Mouse (Mus musculus) urinary bladder, postnatal 0 days (tissue): Measurements from ENCODE around the gene Gm47841. TPM values are rescaled to one million over a fixed set of nuclear protein-coding genes. Genes with fewer than 3 reads are reported as not detected.

ENCODE experiments used
- polyA plus RNA-seq: library from polyadenylated mRNA; unstranded; fragments of >200 nt; fragmentation: Nextera tagmentation; extraction: Ambion mirVana; gene quantifications from 2 replicates; pipeline ENCODE4 v1.2.1, GENCODE M21; 2015

Gene Gm47841
- not detected in 2 replicates for polyA plus RNA-seq

GRCm38 (mm10) chr15:101047194-101047555 is at the start of gene Gm47841:
Gene Gm47841, minus strand, starts transcription at chr15:101047397.

GRCm38 (mm10) chr15:101077813-101078730 is 30.9 kb upstream of the Gm47841 start, which contains the start of gene Fignl2:
Gene Fignl2, minus strand, starts transcription at chr15:101078567.

Other genes starting within 250 kb of the Gm47841 start
- 0.37 and 0.47 TPM in 2 replicates for gene Scn8a, start 177.5 kb downstream of the Gm47841 start, polyA plus RNA-seq
- gene Fignl2, start 31.2 kb upstream of the Gm47841 start, polyA plus RNA-seq = 0.12 and 0.21 TPM in 2 replicates
- not detected in 2 replicates for gene Ankrd33, start 68.4 kb upstream of the Gm47841 start, polyA plus RNA-seq
- 21.8 and 22.6 TPM in 2 replicates for gene Acvrl1, start 81.1 kb upstream of the Gm47841 start, polyA plus RNA-seq
- 3.3 and 3.4 TPM in 2 replicates for gene Acvr1b, start 126.7 kb upstream of the Gm47841 start, polyA plus RNA-seq
- gene Grasp, start 176.8 kb upstream of the Gm47841 start, polyA plus RNA-seq = 1.2 TPM in 2 replicates
- gene Nr4a1, start 206.9 kb upstream of the Gm47841 start, polyA plus RNA-seq = 14.3 and 20.2 TPM in 2 replicates
- 40.7 and 49.5 TPM in 2 replicates for gene Atg101, start 236.9 kb upstream of the Gm47841 start, polyA plus RNA-seq
- gene 6030408B16Rik, start 245.8 kb upstream of the Gm47841 start, polyA plus RNA-seq = 5.5 and 11.7 TPM in 2 replicates